Mouse (Mus musculus) cerebellum, adult 2 months (tissue): ENCODE measurements around the gene Zfp942. TPM values are rescaled to one million over a fixed set of nuclear protein-coding genes. Genes with fewer than 3 reads are reported as not detected.
"Not testable (repeated sequence)": the region's sequence is repeated elsewhere in the genome, so short reads cannot be mapped to it uniquely, and the experiment has no call there.

Source experiments
- DNase-seq, 2 experiments: peaks; one replicate each; pipeline ENCODE4 v3.0.0; 2021
- H3K27ac ChIP-seq: fragments of 200-500 bp; 2 replicates; pipeline ENCODE4 v1.5.1; 2012; ENCODE audit warnings: low read length, control low read depth, inconsistent platforms; ENCODE audit not compliant: insufficient read depth
- H3K27me3 ChIP-seq: fragments of 200-500 bp; 2 replicates; pipeline ENCODE4 v1.6.1; 2012; ENCODE audit warnings: inconsistent platforms, mild to moderate bottlenecking, low read length, moderate library complexity; ENCODE audit not compliant: control insufficient read depth, insufficient read depth
- H3K4me1 ChIP-seq: fragments of 200-500 bp; 2 replicates; pipeline ENCODE4 v1.6.1; 2011; ENCODE audit warnings: low read length; ENCODE audit not compliant: control insufficient read depth, insufficient read depth
- H3K4me3 ChIP-seq: fragments of 200-500 bp; replicated peaks from 2 replicates; pipeline ENCODE3; 2011; ENCODE audit warnings: mild to moderate bottlenecking, low read depth, low read length, control low read depth; ENCODE audit not compliant: insufficient read depth
- CTCF ChIP-seq: fragments of 200-500 bp; IDR thresholded peaks from 2 replicates; pipeline ENCODE4 v1.5.1; 2011; ENCODE audit warnings: low read depth, mild to moderate bottlenecking, control low read depth, low read length, moderate library complexity, borderline replicate concordance; ENCODE audit not compliant: insufficient read depth
- POLR2A ChIP-seq: fragments of 200-500 bp; IDR thresholded peaks from 2 replicates; pipeline ENCODE4 v1.6.1; 2011; ENCODE audit warnings: low read length, control low read depth, borderline replicate concordance; ENCODE audit not compliant: insufficient read depth
- WGBS: fragments of 180-500 bp; shearing (Covaris S2); methylation state at CpG from one replicate; pipeline ENCODE4 v1.1.7; 2018; 5-methylcytosine and 5-hydroxymethylcytosine counted together
- polyA plus RNA-seq: library from polyadenylated mRNA; depleted of rRNA; stranded (reverse); fragments of >200 nt; gene quantifications from 2 replicates; pipeline ENCODE4 v1.2.3, GENCODE M21; 2012; rRNA removed

Zfp942 gene
- polyA plus RNA-seq = 7.8 and 9.2 TPM in 2 replicates

DNA sequence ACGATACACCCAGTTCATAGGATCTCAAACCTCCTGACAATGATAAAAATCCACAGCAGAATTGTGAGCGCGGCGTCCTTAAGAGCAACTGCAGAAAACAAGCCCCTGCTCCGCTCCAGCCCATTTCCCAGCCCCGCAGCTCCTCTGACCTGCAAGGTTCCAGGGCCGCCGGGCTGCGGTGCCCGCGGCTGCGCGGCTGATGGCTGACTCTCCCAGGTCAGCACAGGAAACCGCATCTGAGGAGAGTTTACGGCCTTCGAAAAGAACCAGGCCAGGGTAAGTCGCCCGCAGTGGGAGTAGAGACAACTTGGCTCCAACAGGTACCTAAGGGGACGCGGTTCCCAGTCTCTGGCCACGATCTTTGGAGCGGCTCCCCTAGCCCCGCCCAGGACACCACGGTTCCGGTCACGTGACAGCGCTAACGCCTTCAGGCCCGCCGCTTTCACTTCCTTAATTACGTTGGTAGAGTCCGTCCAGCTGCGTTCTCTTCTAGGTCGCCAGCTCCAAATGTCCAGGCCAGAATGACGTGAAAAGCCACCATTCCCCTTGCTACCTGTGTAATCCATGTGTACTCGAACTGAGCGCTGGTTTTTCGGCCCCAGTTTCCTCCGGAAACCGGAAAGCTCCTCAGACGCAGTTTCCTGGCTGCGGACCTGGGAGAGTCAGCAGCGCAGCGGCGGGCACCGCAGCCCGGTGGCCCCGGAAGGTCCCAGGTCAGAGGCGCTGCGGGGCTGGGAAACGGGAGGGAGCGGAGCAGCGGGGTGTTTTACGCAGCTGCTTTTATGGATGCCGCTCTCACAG is at the start of gene Zfp942, which contains the start of gene Zfp943:
Gene Zfp942, minus strand, starts transcription at position 358 of the 801 bp plus-strand sequence.
Gene Zfp943, plus strand, starts transcription at position 446 of the 801 bp plus-strand sequence.
- not testable (repeated sequence) for H3K27me3 ChIP-seq, H3K4me1 ChIP-seq
- Histone ChIP-seq H3K27ac (peak within 1 kb of the TSS; percentile 72), H3K4me3 (peak within 1 kb of the TSS; percentile 70)
- peak; percentile 77 to 84 for DNase-seq
- WGBS = 1% methylated on average over 44 of the region's 55 CpGs

GRCm38 (mm10) chr17:21963302-21963701 is 1.0 kb upstream of the Zfp942 start:
- Histone ChIP-seq H3K27me3 (no peaks in the 10 kb centered on the region), H3K4me3 (peak overlapping the region; percentile 68), H3K27ac (no peak overlapping the region), H3K4me1 (no peaks in the 10 kb centered on the region)
- WGBS = 36% methylated on average over 4 of the region's 4 CpGs
- TF ChIP-seq POLR2A = no peak
- TF ChIP-seq CTCF = no peak
- DNase-seq = no peak

- under 1% methylated on average over 24 of the region's 24 CpGs for WGBS
- DNase-seq = peak; percentile 68 to 77
Measured at GRCm38 (mm10) chr17:21909456-21910052, 52.7 kb downstream of the Zfp942 start, which contains the start of gene Zfp995. Gene Zfp995 (minus strand): TSS chr17:21909926.

GRCm38 (mm10) chr17:21909039-21909438 is 53.2 kb downstream of the Zfp942 start:
- peak overlapping the region; percentile 68 for H3K4me3 ChIP-seq
- TF ChIP-seq CTCF (no peak), POLR2A (no peak)
- no peaks in the 10 kb centered on the region for H3K4me1 ChIP-seq
- no peaks in the 10 kb centered on the region for H3K27me3 ChIP-seq
- peak in 1 of 2 experiments; percentile 3 for DNase-seq
- H3K27ac ChIP-seq = no peak overlapping the region
- whole genome bisulfite sequencing = 3% methylated on average over 3 of the region's 3 CpGs

More at GRCm38 (mm10) chr17:21909456-21910052, 52.7 kb downstream of the Zfp942 start, which contains the start of gene Zfp995:
- peak within 1 kb of the TSS; percentile 68 for H3K4me3 ChIP-seq
- TF ChIP-seq POLR2A = peak; percentile 17; the same call in 1 of the 2 replicates
- H3K27me3 ChIP-seq, H3K4me1 ChIP-seq: not testable (repeated sequence)
- H3K27ac ChIP-seq = 0 out of 2 replicates have a peak within 1 kb of the TSS, but pooled peaks have one; percentile 55

Other genes starting within 250 kb of the Zfp942 start
- 3.8 and 4.6 TPM in 2 replicates for gene Zfp229, start 231.7 kb downstream of the Zfp942 start, polyA plus RNA-seq
- gene Zfp820, start 116.7 kb downstream of the Zfp942 start, polyA plus RNA-seq = 0.39 and 0.43 TPM in 2 replicates
- gene Zfp995, start 52.5 kb downstream of the Zfp942 start, polyA plus RNA-seq = 2.2 and 2.7 TPM in 2 replicates
- gene Zfp943, start 88 bp upstream of the Zfp942 start, polyA plus RNA-seq = 14.1 and 14.6 TPM in 2 replicates
- gene Zfp947, start 203.7 kb upstream of the Zfp942 start, polyA plus RNA-seq = 0.43 and 0.82 TPM in 2 replicates